Mouse (Mus musculus) yolk sac, embryonic 10.5 days (tissue): ENCODE measurements around the gene Ifitm5.

ENCODE experiments used
- DNase-seq: peaks from one replicate; pipeline ENCODE4 v3.0.0-alpha.2; 2017; ENCODE audit warnings: low spot score

Ifitm5 gene

DNA sequence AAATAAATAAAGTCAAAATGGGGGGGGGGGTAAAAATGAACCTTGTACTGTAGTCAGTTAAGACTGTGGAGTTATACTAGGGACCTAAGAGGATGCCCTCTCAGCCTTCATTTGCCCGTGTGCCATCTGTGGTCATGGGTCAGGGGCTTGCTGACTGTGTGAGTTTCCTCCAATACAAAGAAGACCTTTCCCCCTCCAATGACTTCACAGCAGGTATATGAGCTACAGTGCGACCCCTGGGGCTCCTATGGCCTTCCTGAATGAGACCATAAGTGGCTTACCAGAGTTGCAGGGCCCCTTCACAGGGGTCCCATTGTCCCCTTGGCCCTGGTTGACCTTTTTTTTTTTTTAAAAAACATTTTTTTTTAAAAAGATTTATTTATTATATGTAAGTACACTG lies 11.3 kb upstream of the Ifitm5 start:
- DNase-seq = no peak

DNA sequence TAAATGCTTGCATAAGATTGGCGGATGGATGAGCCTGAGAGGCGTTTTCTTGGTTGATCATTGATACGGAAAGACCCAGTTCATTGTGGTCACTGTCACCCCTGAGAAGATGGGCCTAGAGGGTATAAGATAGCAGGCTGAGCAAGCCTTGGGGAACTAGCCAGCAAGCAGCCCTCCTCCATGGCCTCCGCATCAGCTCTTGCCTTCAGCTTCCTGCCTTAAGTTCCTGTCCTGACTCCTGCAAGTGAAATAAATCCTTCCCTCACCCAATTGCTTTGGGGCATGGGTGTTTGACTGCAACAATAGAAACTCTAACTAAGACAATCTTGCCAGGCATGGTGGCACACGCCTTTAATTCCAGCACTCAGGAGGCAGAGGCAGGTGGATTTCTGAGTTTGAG lies 9.9 kb upstream of the Ifitm5 start:
- DNase-seq = no peak

DNA sequence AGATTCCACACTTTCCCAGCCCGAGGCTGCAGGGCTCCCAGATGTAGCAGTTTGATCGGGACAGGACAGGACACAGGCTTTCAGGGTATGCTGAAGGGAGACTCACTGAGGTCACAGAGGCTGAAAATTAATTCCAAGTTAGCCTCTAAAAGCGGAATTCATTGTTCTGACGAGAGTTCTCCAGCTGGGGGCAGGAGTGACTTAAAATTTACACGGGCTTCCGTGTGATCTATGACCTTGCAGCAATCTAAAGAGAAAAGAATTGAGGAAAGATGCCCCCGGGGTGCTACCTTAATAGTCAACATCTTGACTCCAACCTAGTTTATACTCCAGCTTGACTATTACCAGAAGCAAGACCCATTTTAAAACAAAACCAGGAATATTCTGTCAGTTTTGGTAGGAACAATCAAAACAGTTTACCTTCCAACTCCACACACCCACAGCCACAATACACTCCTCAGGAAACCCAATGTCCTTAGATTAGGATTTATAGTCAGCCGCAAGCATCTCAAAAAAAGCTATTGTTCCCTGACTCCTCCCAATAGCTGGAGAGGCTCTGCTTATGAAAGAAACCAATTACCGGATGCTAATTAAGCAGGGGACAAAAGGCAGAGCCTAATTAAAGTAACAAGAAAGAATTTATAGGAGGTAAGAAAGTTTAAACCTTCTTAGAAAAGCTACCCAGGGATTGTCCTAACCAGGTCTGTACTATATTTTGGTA lies 9.2 kb upstream of the Ifitm5 start:
- no peak for DNase-seq

DNA sequence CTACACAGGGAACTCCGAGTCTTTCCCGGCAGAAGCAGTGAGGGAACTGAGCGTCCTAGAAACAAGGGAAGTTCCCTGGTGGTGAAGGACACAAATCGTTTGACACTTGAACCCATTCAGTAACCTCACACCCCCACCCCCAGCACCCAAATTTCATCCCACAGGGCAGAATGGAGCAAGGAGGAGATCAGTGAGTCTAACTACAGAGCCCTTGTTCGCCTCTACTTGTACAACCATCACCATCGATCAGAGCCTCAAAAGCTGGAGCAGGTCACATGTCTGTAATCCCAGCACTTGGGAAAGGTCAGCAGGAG lies 6.4 kb upstream of the Ifitm5 start:
- DNase-seq = no peak

DNA sequence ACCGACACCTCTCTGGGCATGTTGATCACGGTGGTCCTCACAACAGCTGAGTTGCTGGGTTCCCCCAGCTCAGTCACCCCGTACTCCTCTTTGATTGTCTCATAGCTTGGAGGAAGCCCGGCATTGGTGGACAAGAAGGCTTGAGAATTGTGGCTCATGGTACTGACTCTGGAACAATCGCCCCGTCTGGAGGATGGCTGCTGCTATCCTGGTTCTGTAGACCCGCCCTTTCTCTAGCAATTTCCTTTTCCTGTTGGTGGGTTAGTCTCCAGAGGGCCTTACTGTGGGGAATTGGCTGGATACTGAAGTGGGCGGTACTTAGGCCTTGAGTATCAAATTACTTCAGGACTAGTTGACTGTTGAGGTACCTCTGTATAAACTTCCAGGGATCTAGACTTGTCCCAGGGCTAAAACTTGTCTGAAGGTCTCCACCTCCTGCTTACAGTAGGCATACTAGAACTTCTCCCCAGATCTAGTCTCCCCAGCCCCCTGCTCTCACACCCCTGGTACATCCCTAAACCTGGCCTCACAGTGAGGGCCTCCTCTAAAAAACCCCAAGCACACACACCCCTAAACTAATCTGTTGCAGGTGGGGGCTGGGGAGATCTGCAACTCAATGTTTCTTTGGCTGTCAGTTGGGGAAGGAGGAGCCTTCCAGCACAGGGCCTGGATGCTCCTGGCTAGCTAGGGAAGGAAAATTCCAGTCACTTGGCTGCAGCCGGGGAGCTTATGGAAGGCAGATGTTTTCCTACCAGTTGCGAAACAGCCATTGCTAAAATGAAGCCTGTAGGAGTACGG lies 5.9 kb upstream of the Ifitm5 start, which contains the start of the genes Gm45717 and Ifitm2:
TSS of gene Gm45717 (minus strand) at position 180 of the 798 bp plus-strand sequence.
TSS of gene Ifitm2 (minus strand) at position 230 of the 798 bp plus-strand sequence.
- peak; percentile 71 for DNase-seq

DNA sequence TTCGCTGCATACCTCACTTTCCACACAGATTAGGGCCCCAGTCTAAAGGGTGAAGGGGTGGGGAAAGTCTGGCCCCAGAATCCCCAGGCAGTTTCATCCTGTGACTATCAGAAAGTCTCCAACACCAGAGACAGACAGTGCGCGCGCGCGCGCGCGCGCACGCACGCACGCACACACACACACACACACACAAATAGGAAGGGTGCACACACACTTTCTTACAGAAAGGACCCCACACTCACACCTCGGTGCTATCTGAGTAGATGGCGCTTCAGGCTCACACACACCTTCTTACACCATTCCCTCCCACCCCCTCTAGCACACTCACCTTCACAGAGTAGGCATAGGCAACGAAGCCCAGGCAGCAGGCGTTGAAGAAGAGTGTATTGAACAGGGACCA lies 5.3 kb upstream of the Ifitm5 start:
- DNase-seq = no peak

DNA sequence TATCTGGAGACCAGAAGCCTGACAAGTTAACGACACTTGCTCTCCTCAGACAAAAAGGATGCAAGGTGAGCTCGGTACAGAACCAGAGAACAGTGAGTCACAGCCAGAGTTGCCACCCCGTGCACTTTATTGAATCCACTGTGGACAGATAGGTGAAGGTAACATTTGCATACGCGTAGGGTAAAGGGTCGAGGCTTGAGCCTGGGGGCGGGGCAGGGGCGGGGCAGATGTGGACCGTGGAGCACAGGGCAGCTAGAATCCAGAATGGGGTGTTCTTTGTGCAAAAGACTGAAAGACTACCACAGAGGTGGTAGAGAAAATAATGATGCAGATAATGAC lies 4.6 kb upstream of the Ifitm5 start:
- no peak for DNase-seq

DNA sequence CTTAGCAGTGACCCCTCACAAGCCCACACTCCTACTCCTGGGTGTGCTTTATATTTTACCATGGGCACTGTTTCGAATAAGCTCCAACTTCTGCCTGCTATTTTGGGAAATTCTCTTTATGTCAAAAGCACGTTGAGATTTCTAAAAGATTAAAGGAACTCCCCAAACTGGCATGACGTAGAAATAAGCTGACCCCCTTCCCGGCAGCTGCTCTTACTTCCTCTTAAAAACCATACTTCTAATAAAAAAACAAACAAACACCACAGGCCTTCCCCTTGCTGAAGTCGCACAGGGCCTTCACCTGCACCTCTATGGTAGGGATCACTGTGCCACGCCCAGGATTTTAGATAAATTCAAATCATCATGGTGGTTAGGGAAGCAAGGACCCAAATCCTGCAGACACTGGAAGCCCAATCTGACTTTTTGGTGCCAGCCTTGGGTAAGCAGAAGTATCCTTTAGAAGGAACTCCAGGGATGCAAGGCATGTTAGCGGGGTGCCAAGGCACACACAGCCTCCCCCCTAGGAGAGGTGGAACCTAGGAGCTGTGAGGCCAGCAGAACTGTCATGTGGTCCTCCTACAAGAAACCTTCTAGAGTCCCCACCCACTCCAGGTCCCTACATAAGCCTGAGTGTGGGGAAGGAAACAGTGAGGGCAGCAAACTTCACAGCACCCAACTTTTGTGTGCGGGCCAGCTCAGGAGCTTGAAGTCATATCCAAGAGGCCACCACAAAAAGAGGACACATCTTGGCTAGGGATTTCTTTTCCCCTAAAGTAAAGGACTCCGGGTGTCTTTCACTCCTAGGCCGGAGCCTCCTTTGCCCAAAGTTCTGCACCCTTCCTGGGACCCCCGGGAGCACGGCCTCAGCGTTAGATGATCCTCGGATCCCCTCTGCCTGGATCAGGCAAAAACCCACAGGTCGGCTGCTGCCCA lies 4.0 kb upstream of the Ifitm5 start:
- no peak for DNase-seq

DNA sequence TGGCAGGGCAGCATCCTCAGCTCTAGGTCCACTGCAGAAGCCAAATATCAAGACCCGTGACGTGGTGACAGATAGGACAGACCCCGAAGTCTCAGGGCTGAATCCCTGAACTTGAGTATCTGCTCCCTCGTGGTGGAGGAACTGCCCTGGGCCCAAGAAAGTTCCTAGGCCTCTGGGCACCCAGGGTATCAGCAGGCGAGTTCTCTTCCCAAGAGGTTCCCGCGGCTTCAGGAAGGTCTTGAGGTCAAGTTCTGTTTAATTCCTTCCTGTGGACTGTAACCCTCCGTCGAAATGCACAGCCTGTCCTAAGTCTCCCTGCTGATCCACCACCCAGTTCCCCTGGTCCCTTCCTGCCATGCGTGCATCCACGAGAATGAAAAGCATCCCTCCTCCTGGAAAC lies 3.0 kb upstream of the Ifitm5 start:
- no peak for DNase-seq

DNA sequence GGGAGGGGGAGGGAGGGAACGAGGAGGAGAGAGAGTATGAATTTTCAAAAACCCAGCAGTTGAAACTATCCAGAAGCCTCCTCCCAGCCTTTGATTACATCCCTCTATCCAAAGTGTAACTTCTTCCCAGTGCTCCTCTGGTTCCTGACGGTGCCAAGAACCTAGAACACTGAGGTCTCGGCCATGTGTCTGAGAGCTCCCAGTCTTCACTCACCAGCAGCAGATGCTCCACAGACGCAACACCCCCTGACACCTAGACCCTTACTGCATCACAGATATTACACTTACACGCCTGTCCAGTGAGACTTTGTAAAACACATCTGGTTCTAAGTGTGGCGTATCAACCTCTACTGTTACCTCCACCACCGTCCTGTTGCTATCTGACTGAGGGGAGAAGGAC lies 2.4 kb upstream of the Ifitm5 start:
- DNase-seq = no peak

DNA sequence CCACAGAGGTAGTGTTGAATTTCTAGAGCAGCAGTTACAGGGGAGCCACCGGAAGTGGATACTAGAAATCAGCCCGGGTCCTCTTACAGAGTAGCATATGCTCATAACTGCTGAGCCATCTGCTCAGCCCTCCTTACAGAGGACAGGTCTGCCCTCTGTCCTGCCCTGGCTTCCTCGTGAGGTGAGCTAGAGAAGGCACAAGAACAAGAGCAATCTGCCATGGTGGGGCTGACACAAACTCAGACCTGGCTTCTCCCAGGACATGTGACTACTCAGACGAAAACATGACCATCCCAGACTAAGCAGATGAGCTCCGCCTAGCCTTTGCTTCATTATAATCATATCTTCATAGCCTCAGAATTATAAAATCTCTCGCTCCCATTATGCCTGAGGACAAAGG lies 1.7 kb upstream of the Ifitm5 start:
- DNase-seq = no peak

DNA sequence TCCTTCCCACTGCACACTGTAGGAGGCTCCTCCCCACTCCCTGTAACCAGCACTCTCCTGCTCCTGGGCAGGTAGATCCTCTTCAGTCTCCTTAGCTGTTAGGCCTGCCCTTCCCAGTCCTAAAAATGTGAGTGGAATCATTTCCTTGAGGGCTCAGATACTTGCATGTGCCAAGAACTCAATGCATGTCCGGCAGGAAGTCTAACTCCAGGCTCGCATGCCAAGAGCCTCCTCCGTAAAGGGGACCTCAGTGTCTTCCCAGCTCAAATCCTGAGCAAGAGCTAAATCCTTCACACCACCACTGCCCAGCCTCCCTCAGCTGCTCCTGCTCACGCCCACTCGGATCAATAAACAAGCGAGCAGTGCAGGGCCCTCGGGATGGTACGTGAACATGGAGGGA lies 960 bp upstream of the Ifitm5 start:
- DNase-seq = no peak

DNA sequence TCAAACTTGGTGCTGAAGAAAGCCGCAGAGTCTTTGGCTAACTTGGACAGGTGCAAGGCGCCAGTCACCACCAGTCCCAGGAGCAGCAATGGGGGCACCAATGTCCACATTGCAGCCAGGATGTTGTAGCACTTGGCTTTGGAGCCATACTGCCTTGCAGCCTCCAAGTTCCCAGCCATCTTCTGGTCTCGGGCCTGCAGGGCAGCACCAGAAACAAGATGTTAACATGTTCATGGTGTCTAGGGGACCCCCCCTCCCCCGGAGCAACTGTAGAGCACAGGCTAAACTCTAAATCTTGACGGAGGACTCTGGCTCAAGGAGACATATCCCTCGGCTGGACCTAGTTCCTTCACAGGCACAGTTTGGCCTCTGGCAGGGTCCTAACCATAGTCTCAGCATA lies 836 bp downstream of the Ifitm5 start:
- DNase-seq = no peak

DNA sequence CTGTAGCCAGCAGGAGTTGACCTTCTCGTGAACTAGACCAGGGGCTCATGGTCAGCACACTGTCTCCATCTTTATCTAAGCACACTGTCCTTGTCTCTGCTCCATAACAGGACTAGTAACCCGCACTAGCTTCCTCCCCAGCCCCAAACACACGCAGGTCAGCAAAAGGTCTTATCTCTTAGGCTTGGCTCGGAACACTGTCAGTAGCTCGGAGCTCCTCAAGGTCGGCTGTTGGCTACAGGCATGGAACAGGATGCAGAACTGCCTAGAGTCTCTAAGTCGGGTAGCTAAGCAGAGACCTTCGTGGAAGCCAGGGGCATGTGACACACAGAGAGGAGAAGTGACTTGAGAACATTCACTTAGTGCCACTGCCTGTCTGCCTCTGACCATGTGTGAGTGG lies 1.9 kb downstream of the Ifitm5 start:
- no peak for DNase-seq

DNA sequence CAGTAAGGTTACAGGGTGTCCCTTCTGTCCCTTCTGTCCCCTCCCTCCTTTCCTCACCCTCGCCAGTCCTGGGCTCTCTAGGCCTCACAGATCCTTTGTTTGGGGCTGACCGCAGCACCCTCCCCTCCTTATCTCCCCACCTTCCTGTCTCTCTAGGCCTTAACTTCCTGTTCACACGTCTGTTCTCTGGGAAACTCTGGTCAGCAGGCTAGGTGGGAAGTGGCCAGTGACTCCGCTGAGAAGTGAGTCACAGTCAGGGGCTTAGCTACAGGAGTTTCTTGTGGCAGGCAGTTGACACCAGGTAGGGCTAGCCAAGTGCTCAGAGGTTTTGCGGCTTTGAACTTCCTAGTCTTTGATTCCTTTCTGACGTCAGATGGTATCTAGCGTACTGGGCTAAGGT lies 3.1 kb downstream of the Ifitm5 start:
- DNase-seq = peak; percentile 39

DNA sequence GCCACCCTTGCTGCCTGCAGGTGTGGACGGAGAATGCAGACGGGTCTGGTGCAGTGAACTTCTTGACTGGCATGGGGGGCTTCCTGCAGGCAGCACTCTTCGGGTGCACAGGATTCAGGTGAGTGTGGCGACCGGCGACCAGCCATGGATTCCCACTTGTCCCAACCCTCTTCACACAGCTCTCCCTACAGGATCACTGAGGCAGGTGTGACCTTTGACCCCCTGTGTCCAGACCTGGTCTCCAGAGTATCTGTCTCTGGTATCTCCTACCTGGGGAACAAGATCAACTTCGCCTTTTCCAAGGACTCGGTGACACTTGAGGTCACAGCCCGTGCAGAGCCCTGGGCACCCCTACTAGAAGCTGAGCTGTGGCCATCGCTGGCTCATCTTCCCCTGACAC lies 3.8 kb downstream of the Ifitm5 start:
- no peak for DNase-seq

DNA sequence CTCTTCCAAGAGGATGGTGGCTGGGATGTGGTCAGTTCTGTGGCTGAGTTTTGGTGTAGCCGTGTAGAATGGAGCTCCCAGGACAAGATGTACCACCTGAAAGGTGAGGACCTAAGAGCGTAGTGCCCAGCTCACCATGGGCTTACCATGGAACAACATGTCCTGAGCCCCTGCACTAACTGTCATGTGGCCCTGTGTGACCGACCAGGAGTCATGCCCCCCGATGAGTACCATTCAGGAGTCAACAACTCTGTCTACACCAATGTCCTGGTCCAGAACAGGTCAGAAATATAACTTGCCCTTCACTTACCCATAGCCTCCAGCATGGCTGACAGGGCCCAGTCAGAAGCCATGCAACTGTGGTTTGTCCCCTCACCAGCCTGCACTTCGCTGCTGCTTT lies 4.8 kb downstream of the Ifitm5 start:
- DNase-seq = no peak

DNA sequence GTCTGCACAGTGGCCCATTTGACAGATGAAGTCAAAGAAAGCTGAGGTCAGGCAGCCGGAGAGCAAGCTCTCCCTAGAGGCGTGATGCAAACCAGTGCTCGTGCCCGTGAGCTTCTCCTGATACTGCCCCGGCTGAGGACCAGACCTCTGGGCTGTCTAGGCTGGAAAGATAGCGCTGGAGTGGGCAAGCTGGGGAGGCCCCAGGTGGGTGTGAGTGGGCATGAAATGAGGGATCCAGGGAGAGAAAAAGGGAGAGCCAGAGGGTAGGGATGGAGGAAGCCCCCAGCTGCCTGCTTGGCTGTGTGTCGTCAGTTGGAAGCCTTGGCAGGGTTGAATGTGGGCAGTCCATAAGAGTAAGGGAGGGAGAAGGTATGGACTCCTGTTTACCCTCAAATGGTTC lies 5.9 kb downstream of the Ifitm5 start:
- no peak for DNase-seq

DNA sequence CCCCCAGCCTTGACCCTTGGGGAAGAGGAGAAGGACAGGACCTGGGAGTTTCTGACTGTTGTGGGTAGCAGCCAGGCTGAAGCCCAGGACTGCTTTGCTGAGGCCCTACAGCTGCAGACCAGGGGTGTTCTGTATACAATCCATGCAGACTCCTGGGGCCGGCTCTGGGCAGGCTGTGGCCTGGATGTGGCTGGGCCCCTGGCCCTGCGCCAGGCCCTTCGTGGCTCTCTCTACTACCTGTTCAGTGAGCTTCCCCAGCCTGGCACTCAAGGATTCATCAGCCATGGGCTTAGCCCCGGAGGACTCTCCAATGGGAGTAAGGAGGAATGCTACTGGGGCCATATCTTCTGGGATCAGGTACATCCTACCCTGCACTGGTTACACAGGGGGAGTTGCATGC lies 6.7 kb downstream of the Ifitm5 start:
- DNase-seq = no peak

DNA sequence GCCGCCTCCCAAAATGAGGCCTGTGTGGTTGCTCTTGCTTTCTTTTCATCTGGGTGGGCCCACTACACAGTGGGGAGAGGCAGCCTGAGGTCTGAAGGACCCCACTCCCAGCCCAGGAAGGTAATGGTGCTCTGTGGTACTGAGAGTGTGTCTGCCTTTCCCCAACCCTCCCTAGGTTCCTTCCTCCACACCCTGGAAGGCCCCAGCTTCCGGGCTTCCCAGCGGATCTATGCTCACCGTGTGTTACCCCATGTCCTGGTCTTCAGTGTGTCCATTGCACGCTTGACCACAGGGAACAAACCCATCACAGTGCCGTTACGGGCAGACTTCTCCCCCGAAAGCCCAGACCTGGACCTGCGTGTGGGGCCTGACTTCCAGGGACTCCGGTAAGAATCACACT lies 7.3 kb downstream of the Ifitm5 start:
- DNase-seq = no peak

DNA sequence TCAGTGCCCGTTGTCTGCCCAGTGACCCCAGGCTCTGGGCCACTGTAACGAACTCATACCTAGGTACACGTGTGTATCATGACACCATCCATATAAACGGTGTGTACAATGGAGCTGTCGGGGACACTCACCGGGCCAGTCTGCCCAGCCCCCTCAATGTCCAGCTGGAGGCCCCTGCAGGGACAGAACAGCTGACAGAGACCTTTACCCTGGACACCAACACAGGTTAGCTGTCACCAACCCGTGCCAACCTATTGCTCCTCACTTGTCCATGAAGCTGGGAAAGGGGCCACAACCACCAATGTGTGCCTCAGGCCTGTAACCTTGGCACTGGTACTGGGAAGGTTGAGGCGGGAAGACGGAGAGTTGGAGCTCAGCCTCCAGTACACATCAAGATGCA lies 7.8 kb downstream of the Ifitm5 start:
- no peak for DNase-seq

DNA sequence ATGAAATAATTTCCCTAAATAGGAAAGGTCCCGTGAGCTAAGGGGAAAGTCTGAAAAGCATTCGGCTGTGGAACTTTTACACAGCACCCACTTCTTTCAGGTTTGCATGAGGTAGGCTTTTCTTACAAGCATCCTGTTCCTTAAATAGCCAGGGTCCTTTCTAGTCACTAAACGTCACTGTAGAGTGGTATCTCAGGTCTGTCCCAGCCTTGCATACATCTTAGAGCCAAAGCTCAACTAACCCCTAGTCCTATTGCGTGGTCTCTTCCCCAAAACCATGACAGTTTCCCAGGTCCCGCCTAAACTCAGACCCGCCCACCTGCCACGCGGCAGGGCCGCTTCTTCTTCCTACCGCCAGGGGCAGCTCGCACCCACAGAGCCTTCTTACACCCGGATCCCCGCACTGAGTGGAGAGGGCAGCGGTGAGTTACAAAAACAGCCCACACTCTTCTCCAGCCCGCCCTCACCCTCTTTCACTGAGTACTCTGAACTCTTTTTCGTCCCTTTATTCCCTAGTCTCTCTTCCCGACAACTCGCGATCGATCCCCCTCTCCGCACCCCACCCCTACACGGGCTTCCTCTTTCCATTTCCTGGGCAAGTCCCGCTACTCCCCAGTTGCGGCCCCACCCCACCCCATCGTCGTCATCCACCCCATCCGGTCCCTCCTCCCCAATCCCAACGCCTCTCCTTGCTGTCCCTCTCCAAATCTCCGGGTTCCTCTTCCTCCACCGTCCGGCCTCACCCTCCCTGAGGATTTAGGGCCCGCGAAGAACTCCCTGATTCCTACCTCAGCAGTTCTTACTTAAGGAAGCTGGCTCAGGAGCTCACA lies 8.7 kb downstream of the Ifitm5 start, which contains the start of gene Pgghg:
TSS of gene Pgghg (plus strand) at position 170 of the 830 bp plus-strand sequence.
- DNase-seq = peak; percentile 90
